Mouse (Mus musculus) hindbrain, embryonic 13.5 days (tissue): ENCODE measurements around the gene Rcc1l. TPM values are rescaled to one million over a fixed set of nuclear protein-coding genes. Genes with fewer than 3 reads are reported as not detected.

ENCODE experiments used
- ATAC-seq: fragments of 200-750 bp; cut with Nextera tagmentation; 2 replicates; pipeline ENCODE4 v1.8.0; 2017; ENCODE audit warnings: moderate TSS enrichment; ENCODE audit not compliant: low FRiP score
- H3K27ac ChIP-seq: fragments of 300-500 bp; sonication (generic); 2 replicates; pipeline ENCODE4 v1.5.1; 2015; ENCODE audit warnings: inconsistent platforms, mild to moderate bottlenecking, moderate library complexity
- H3K27me3 ChIP-seq: fragments of 300-500 bp; sonication (generic); 2 replicates; pipeline ENCODE4 v1.6.1; 2015; ENCODE audit warnings: mild to moderate bottlenecking, inconsistent platforms
- H3K36me3 ChIP-seq: fragments of 300-500 bp; sonication (generic); 2 replicates; pipeline ENCODE4 v1.6.1; 2015; ENCODE audit warnings: mild to moderate bottlenecking, inconsistent platforms
- H3K4me1 ChIP-seq: fragments of 300-500 bp; sonication (generic); replicated peaks from 2 replicates; pipeline ENCODE4 v1.6.1; 2015; ENCODE audit warnings: inconsistent platforms
- H3K4me2 ChIP-seq: fragments of 300-500 bp; sonication (generic); 2 replicates; pipeline ENCODE4 v1.6.1; 2015; ENCODE audit warnings: inconsistent platforms, mild to moderate bottlenecking, moderate library complexity
- H3K4me3 ChIP-seq: fragments of 300-500 bp; sonication (generic); 2 replicates; pipeline ENCODE4 v1.5.1; 2015; ENCODE audit warnings: mild to moderate bottlenecking, inconsistent platforms
- H3K9ac ChIP-seq: fragments of 300-500 bp; sonication (generic); 2 replicates; pipeline ENCODE4 v1.6.1; 2015; ENCODE audit warnings: mild to moderate bottlenecking, inconsistent platforms
- H3K9me3 ChIP-seq: fragments of 300-500 bp; sonication (generic); 2 replicates; pipeline ENCODE4 v1.6.1; 2016; ENCODE audit warnings: inconsistent platforms
- WGBS: fragments of 180-500 bp; shearing (Covaris S2); methylation state at CpG from one replicate; pipeline ENCODE4 v1.1.7; 2015; 5-methylcytosine and 5-hydroxymethylcytosine counted together
- polyA plus RNA-seq: library from polyadenylated mRNA; unstranded; fragments of >200 nt; fragmentation: Nextera tagmentation; extraction: Ambion mirVana; gene quantifications from 2 replicates; pipeline ENCODE4 v1.2.1, GENCODE M21; 2015

The Rcc1l gene
- polyA plus RNA-seq, 1 experiment from 2014 or later: 20.4 TPM

- Histone ChIP-seq H3K4me2 (no peak overlapping the region), H3K27me3 (no peaks in the 10 kb centered on the region), H3K4me3 (no peak overlapping the region), H3K27ac (no peak overlapping the region), H3K36me3 (peaks cover 65% of the 10 kb centered on the region), H3K9me3 (no peaks in the 10 kb centered on the region), H3K9ac (no peak overlapping the region), H3K4me1 (peaks cover 11% of the 10 kb centered on the region)
- WGBS: 96% methylated on average over 7 of the region's 7 CpGs
- ATAC-seq: no peak
These were observed 9.9 kb downstream of the Rcc1l start for GRCm38 (mm10) chr5:134166642-134167041.

- H3K4me2 ChIP-seq: no peak overlapping the region
- H3K4me3 ChIP-seq: no peak overlapping the region
- H3K4me1 ChIP-seq: peaks cover 11% of the 10 kb centered on the region
- no peaks in the 10 kb centered on the region for H3K27me3 ChIP-seq
- 73% methylated on average over 5 of the region's 5 CpGs for WGBS
- no peaks in the 10 kb centered on the region for H3K9me3 ChIP-seq
- H3K9ac ChIP-seq: 0 out of 2 replicates have a peak overlapping the region, but pooled peaks have one; percentile 30
- no peak overlapping the region for H3K27ac ChIP-seq
- H3K36me3 ChIP-seq: peaks cover 60% of the 10 kb centered on the region
- ATAC-seq: no peak
These were observed 11.9 kb downstream of the Rcc1l start for GRCm38 (mm10) chr5:134164688-134165087.

- Histone ChIP-seq H3K4me1 (no peaks in the 10 kb centered on the region), H3K9me3 (no peaks in the 10 kb centered on the region), H3K4me2 (no peak overlapping the region), H3K9ac (no peak overlapping the region), H3K36me3 (peaks cover 63% of the 10 kb centered on the region), H3K27ac (no peak overlapping the region), H3K27me3 (no peaks in the 10 kb centered on the region), H3K4me3 (no peak overlapping the region)
- ATAC-seq: no peak
- 95% methylated on average over 7 of the region's 7 CpGs for WGBS
These were observed 20.6 kb downstream of the Rcc1l start for GRCm38 (mm10) chr5:134155916-134156466.

GRCm38 (mm10) chr5:134151895-134152294 lies 24.7 kb downstream of the Rcc1l start:
- Histone ChIP-seq H3K4me2 (no peak overlapping the region), H3K4me3 (no peak overlapping the region), H3K27me3 (no peaks in the 10 kb centered on the region), H3K4me1 (no peaks in the 10 kb centered on the region), H3K9ac (no peak overlapping the region), H3K36me3 (peaks cover 77% of the 10 kb centered on the region), H3K27ac (no peak overlapping the region), H3K9me3 (no peaks in the 10 kb centered on the region)
- ATAC-seq: no peak
- WGBS: 90% methylated on average over 11 of the region's 11 CpGs

GRCm38 (mm10) chr5:134148153-134148552 lies 28.4 kb downstream of the Rcc1l start:
- no peak for ATAC-seq
- H3K36me3 ChIP-seq: peaks cover 66% of the 10 kb centered on the region
- 91% methylated on average over 4 of the region's 4 CpGs for WGBS

GRCm38 (mm10) chr5:134147194-134147753 lies 29.3 kb downstream of the Rcc1l start:
- H3K9ac ChIP-seq: no peak overlapping the region
- no peak for ATAC-seq
- H3K9me3 ChIP-seq: 0 out of 2 replicates have a peak, but pooled peaks cover 4% of the 10 kb centered on the region
- H3K4me3 ChIP-seq: no peak overlapping the region
- no peak overlapping the region for H3K27ac ChIP-seq
- H3K4me1 ChIP-seq: no peaks in the 10 kb centered on the region
- H3K36me3 ChIP-seq: peaks cover 69% of the 10 kb centered on the region
- no peak overlapping the region for H3K4me2 ChIP-seq
- WGBS: 86% methylated on average over 10 of the region's 10 CpGs
- H3K27me3 ChIP-seq: no peaks in the 10 kb centered on the region

More at GRCm38 (mm10) chr5:134148153-134148552, 28.4 kb downstream of the Rcc1l start:
- H3K9ac ChIP-seq: no peak overlapping the region
- 0 out of 2 replicates have a peak, but pooled peaks cover 4% of the 10 kb centered on the region for H3K9me3 ChIP-seq
- H3K27ac ChIP-seq: no peak overlapping the region
- no peak overlapping the region for H3K4me2 ChIP-seq
- no peaks in the 10 kb centered on the region for H3K27me3 ChIP-seq
- no peak overlapping the region for H3K4me3 ChIP-seq
- no peaks in the 10 kb centered on the region for H3K4me1 ChIP-seq

GRCm38 (mm10) chr5:134144986-134145385 lies 31.6 kb downstream of the Rcc1l start:
- Histone ChIP-seq H3K4me2 (no peak overlapping the region), H3K27ac (no peak overlapping the region), H3K4me3 (no peak overlapping the region), H3K27me3 (no peaks in the 10 kb centered on the region), H3K9ac (no peak overlapping the region), H3K36me3 (peaks cover 75% of the 10 kb centered on the region), H3K4me1 (no peaks in the 10 kb centered on the region), H3K9me3 (0 out of 2 replicates have a peak, but pooled peaks cover 4% of the 10 kb centered on the region)
- WGBS: 92% methylated on average over 8 of the region's 8 CpGs
- no peak for ATAC-seq

- 80% methylated on average over 11 of the region's 11 CpGs for WGBS
- ATAC-seq: no peak
- no peaks in the 10 kb centered on the region for H3K27me3 ChIP-seq
- peaks cover 74% of the 10 kb centered on the region for H3K36me3 ChIP-seq
- no peak overlapping the region for H3K4me2 ChIP-seq
- no peak overlapping the region for H3K9ac ChIP-seq
- no peak overlapping the region for H3K27ac ChIP-seq
- no peak overlapping the region for H3K4me3 ChIP-seq
- 0 out of 2 replicates have a peak, but pooled peaks cover 4% of the 10 kb centered on the region for H3K9me3 ChIP-seq
- no peaks in the 10 kb centered on the region for H3K4me1 ChIP-seq
These were observed 34.2 kb downstream of the Rcc1l start for GRCm38 (mm10) chr5:134142381-134142780.

- Histone ChIP-seq H3K27me3 (no peaks in the 10 kb centered on the region), H3K4me1 (no peaks in the 10 kb centered on the region), H3K4me2 (no peak overlapping the region), H3K4me3 (no peak overlapping the region), H3K9me3 (0 out of 2 replicates have a peak, but pooled peaks cover 4% of the 10 kb centered on the region), H3K27ac (no peak overlapping the region), H3K9ac (no peak overlapping the region), H3K36me3 (peaks cover 85% of the 10 kb centered on the region)
- WGBS: 79% methylated on average over 7 of the region's 7 CpGs
- ATAC-seq: no peak
These were observed 35.3 kb downstream of the Rcc1l start for GRCm38 (mm10) chr5:134141236-134141635.

- no peaks in the 10 kb centered on the region for H3K27me3 ChIP-seq
- no peak overlapping the region for H3K9ac ChIP-seq
- no peak overlapping the region for H3K4me2 ChIP-seq
- H3K36me3 ChIP-seq: peaks cover 93% of the 10 kb centered on the region
- 0 out of 2 replicates have a peak, but pooled peaks cover 2% of the 10 kb centered on the region for H3K9me3 ChIP-seq
- ATAC-seq: no peak
- no peaks in the 10 kb centered on the region for H3K4me1 ChIP-seq
- H3K27ac ChIP-seq: no peak overlapping the region
- no peak overlapping the region for H3K4me3 ChIP-seq
- WGBS: 90% methylated on average over 6 of the region's 6 CpGs
These were observed 37.1 kb downstream of the Rcc1l start for GRCm38 (mm10) chr5:134139429-134139828.

GRCm38 (mm10) chr5:134137933-134138332 lies 38.6 kb downstream of the Rcc1l start:
- Histone ChIP-seq H3K36me3 (peaks cover 97% of the 10 kb centered on the region), H3K27ac (no peak overlapping the region), H3K9ac (no peak overlapping the region), H3K4me2 (no peak overlapping the region), H3K4me1 (no peaks in the 10 kb centered on the region), H3K9me3 (no peaks in the 10 kb centered on the region), H3K4me3 (no peak overlapping the region), H3K27me3 (no peaks in the 10 kb centered on the region)
- ATAC-seq: no peak
- 94% methylated on average over 5 of the region's 5 CpGs for WGBS

- H3K27me3 ChIP-seq: no peaks in the 10 kb centered on the region
- H3K4me1 ChIP-seq: peaks cover 10% of the 10 kb centered on the region
- H3K9ac ChIP-seq: no peak overlapping the region
- H3K4me2 ChIP-seq: no peak overlapping the region
- H3K9me3 ChIP-seq: no peaks in the 10 kb centered on the region
- ATAC-seq: no peak
- H3K27ac ChIP-seq: no peak overlapping the region
- H3K36me3 ChIP-seq: peaks cover 86% of the 10 kb centered on the region
- WGBS: 96% methylated on average over 12 of the region's 12 CpGs
- H3K4me3 ChIP-seq: no peak overlapping the region
These were observed 40.6 kb downstream of the Rcc1l start for GRCm38 (mm10) chr5:134136022-134136421.

- H3K4me1 ChIP-seq: peaks cover 10% of the 10 kb centered on the region
- 15% methylated on average over 4 of the region's 4 CpGs for WGBS
- no peak overlapping the region for H3K4me2 ChIP-seq
- peaks cover 64% of the 10 kb centered on the region for H3K36me3 ChIP-seq
- H3K27me3 ChIP-seq: no peaks in the 10 kb centered on the region
- H3K27ac ChIP-seq: 0 out of 2 replicates have a peak overlapping the region, but pooled peaks have one; percentile 18
- no peak overlapping the region for H3K9ac ChIP-seq
- 0 out of 2 replicates have a peak, but pooled peaks have one; percentile 21 for ATAC-seq
- no peaks in the 10 kb centered on the region for H3K9me3 ChIP-seq
- H3K4me3 ChIP-seq: no peak overlapping the region
These were observed 45.0 kb downstream of the Rcc1l start for GRCm38 (mm10) chr5:134131586-134131985.
